Mouse (Mus musculus) cerebellum, adult 9-10 months (tissue): ENCODE measurements around the gene Gm20422.

ENCODE experiments used
- DNase-seq: peaks from one replicate; pipeline ENCODE4 v3.0.0; 2022

Gm20422 gene

DNA sequence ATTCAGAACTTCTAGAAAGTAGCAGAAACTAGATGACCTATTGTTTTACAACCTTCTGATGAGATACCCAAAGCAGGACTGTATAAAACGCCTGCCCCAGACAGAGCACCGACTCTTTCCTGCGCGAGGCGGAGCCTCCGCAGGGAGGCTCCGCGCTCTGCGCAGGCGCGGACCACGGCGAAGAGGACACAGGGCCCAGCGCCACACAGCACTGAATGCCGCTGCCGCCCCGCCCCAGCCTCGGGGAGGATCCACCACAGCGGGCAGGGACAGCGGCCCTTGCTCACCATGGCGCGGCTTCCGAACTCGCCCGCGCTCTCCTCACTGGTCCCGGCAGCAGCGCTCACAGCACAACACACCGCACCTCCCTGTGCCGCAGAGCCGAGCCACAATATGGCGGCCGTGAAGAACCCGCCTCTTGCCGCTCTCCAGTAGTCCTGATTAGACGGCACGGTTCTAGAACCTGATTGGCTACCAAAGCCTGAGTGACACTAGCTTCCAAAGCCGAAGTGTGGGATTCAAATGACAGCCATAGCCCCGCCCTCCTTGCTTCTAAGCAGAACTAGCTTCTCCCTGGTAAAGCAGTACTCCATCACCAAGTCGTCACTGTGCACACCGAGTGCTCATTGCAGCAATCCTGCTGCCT lies at the start of gene Gm20422:
TSS of gene Gm20422 (minus strand) at position 384 of the 646 bp plus-strand sequence.
- peak; percentile 95 for DNase-seq

DNA sequence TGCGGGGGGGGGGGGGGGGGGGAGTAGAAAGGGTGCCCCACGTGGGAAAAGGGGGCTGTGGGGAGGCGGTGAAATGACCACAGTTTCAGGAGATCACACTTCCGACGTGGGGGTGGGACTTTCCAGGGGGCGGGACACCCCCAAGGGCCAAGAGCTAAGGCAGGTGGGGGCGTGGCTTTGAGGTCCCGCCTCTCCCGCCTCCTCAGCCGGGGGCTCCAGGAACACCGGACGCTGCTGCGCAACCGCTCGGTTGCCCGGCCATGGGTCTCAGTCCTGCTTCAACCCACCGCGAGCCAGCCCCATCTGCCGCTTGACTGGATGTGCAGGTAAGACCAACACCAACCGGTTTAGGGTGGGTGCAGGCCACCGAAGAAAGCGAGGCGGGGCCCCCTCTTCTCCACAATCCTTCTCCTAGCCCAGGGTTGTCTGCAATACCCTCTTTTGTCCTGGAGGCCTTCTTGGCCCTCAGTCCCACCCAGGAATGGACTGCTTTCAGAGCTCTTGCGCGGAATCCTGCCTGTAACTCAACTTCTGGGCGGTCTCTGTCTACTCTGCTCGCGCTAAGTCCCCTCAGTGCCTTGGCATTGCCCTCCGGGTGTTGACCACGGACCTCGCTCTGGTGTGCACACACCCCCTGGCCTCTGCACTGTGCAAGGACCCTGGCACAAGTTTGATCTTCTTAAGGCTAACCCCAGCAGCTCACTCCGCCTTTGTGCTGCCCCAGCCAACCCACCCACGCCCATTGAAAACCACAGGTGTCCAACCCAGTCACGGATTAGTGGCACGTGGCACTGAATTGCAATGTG lies 47.9 kb upstream of the Gm20422 start, which contains the start of gene Lpar2:
TSS of gene Lpar2 (plus strand) at position 44 of the 806 bp plus-strand sequence.
- no peak for DNase-seq

DNA sequence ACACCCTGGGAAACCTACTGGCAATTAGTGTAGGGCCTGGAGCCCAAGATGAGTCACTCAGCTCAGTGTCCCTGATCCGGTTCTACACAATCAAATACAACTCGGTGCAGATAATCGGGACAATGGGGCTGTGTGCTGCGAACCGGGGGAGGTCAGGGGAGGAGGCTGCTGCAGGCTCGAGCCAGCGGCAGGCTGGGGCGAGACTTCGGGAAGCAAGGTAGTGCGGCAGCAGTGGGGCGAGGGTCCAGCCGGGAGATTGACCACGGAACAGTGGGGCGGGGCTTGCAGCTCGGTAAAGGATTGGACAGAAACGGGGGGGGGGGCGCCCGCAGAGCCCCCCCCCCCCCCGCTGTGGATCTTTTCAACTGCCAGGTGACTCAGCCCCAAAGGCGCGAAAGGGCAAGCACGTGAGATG lies 47.3 kb upstream of the Gm20422 start:
- DNase-seq: no peak

DNA sequence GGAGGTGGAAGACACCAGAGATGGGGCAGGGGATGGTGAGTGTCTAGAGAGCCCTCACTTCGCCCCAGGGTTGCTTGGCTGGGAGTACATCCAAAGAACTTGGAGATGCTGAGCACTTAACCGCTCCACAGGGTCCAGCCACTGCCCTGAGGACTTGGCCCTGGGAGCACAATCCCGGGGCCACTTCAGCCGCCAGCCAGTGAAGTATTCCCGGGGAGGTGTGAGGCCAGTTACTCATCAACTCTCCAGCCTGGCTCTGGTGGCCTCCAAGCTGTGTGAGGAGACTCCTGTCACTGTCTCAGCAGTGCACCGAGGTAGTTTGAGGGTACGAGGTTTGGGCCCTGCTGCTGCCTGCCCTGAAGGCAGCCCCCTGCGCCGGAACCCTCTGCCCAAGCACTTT lies 45.8 kb upstream of the Gm20422 start:
- no peak for DNase-seq

DNA sequence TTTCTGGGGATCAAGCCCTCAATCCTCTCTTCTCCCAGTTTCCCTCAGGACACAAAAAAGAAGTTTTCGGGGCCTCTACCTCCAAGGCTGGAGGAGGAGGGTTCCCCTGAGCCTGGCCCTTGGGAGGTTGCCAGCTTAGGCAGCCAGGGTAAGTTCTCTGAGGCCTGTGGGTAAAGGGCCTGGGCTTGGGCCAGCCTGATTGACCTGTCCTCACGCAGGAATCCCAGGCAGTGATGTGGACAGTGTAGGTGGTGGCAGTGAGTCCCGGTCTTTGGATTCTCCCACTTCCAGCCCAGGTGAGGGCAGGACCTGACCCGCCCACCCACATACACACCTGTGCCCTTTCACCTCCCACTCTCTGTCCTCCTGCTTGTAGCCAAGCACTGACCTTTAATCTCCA lies 40.7 kb upstream of the Gm20422 start:
- no peak for DNase-seq

DNA sequence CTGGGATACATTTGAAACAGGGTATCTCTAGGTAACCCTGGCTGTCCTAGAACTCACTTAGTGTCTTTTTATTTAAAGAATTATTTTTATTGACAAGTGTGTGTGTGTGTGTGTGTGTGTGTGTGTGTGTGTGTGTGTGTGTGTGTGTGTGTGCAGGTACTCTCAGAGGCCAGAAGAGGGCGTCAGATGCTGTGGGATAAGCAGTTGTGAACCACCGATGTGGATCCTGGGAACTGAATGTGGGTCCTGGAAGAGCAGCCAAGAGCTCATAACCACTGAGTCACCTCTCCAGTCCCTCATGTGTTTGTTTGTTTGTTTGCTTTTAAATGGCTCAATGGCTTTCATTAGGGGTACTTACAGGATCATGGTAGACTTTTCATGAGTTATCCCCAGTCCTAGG lies 40.2 kb upstream of the Gm20422 start:
- no peak for DNase-seq

DNA sequence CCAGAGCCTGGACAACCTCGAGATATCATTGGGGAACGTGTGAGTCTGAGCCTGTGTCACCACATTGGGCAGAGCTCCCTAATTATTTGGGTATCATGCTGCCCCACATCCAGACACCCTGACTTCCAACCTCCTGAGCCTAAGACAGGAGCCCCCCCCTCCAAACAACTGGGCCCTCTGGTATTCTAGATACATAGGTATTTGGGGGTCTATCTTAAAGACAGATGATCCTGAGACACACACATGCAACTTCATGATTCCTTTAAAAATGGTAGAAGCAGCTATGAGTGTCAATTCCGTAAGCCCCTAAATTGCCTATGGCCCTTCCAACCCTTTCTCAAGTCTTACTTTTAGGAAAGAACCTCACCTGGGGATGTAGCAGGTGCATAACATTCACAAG lies 35.1 kb upstream of the Gm20422 start:
- no peak for DNase-seq

DNA sequence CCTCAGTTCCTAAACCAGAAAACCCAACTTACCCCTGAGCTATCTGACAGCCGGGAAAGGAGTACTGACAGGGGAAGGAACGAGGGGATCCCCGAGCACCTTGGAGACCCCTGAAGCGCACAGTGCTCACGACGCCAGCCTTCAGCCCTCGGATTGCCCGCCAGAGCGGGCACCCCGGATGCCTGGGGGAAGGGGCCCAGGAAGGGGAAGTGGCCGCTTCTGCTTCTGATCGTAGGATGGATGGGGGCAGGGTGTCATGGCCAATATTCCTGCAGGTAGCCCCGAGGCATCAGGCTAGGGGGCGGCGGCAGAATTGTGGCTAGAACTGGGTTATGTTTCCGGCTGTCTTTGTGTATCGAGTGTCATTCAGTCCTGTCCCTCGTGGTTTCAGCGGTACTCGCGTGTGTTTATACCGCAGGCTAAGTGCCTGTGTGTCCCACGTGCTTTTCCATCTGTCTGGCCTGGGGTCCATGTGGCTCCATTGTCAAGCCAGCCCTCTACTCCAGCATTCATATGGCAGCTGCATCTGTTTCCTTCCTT lies 34.2 kb upstream of the Gm20422 start:
- no peak for DNase-seq

DNA sequence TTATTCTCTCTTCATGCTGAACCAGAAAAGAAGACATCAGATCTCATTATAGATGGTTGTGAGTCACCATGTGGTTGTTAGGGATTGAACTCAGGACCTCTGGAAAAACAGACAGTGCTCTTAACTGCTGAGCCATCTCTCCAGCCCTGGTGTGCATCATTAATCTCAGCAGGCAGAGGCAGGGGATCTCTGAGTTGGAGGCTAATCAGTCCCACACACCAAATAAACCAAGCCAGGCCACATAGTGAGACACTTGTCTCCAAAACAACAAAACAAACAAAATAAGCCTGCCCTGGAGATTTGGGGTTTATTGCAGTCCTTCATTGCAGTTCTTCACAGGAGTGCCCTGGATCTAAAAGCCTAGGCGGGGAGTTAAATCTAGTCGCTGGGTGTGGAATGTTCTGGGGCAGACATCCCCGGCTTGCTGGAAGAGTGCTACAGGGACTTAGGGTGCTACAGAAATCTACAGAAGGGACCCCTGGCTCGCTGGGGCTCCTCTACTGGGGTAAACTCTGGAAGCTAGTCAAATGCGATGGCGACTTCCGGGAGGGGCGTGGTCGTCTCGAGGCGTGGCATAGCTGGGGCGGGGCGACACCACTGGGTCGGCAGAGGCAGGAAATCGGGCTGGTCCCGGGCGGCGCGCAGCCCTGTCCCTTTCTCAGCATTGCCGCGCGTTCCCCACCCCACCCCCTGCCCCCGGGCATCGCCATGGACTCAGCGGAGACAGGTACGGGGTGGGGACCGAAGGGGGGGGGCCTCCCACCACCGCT lies 33.6 kb upstream of the Gm20422 start, which contains the start of gene Gmip:
TSS of gene Gmip (plus strand) at position 586 of the 770 bp plus-strand sequence.
- DNase-seq: no peak

DNA sequence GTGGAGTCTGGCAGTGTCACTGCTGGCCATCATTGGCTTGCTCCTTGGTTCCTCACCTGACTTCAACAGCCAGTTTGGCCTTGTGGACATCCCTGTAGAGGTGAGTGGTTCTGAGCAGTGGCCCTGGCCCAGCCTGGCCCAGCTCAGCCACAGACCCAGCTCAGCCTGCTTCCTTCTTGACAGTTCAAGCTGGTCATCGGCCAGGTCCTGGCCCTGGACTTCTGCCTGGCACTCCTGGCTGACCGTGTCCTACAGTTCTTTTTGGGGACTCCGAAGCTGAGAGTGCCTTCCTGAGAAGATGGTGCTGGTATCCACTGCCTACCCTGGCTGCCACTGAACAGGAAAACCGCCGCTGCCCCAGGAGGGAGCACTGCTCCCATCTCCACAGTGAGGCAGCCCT lies 32.5 kb upstream of the Gm20422 start:
- no peak for DNase-seq

DNA sequence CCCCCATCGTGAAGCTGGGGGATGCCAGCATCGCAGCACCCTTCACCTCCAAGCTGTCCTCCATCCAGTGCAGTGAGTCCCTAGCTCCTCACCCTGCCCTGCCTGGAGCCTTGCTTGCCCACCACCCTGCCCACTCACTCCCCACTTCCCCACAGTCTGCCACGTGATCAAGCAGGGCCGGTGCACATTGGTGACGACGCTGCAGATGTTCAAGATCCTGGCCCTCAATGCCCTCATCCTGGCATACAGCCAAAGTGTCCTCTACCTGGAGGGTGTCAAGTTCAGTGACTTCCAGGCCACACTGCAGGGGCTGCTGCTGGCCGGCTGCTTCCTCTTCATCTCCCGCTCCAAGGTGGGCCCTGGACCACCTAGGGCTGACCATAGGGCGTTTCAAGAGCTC lies 30.8 kb upstream of the Gm20422 start:
- DNase-seq: no peak

DNA sequence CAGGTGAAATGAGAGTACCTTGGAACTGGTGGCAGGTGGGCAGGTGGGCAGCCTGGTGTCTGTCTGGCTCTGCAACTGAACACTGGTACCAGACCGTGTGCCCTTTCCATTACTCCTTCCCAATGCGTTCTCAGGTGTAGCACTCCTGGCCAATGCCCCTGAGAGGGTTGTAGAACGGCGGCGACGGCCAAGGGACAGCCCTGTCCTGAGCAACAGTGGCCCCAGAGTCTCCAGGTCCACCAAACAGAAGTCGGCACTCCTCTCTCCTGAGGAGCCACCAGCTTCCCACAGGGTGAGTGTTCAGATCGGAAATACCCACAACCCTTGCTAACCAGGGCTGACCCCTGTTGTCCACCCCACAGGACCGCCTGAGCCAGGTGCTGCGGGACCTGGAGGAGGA lies 30.4 kb upstream of the Gm20422 start:
- DNase-seq: no peak

DNA sequence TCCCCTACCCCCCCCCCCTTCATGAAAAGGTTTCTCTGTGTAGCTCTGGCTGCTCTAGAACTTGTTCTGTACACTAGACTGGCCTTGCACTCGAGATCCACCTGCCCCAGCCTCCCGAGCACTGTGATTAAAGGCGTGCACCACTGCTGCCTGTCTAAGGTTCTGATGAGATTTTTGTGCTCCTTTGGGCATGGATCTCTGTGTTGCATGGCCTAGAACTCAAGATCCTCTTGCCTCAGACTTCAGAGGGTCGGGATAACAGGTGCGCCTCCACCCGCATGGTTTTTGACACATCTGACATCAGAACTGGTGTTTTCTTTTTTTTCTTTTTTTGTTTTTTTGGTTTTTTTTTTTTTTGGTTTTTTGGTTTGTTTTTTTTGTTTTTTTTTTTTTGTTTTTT lies 29.9 kb upstream of the Gm20422 start:
- no peak for DNase-seq

DNA sequence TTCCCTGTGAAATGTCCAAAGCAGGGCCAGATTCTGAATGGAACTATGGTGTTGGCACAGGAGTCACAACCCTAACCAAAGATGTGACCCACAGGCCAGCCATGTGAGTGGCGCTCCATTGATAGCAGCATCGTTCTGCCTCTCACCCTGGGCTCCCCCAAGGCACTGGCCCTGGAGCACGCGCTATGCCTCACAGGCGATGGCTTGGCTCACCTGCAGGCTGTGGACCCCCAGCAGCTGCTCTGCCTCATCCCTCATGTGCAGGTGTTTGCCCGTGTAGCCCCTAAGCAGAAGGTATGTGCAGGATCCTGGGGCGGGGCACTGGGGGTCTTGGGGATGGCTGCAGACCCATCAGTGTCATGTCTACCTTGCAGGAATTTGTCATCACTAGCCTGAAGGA lies 28.7 kb upstream of the Gm20422 start:
- DNase-seq: no peak

DNA sequence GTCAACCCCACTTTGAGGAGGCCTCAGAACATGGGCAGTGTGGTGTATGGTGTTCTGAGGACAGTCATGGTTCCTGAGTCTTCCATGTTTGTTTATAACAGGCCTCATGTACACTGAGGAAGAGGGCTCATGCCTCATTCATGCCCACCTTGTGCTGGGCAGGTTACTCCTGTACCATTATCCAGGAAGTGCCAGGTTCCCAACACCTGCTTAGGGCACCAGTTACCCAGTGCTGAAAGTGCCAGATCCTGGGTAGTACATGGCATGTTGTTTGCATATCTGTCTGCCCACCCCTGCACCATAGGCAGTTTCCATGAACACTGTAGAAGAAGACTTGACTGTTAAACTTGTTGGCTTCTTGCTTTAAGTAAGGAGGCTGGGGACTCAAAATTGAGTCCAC lies 27.5 kb upstream of the Gm20422 start:
- no peak for DNase-seq

DNA sequence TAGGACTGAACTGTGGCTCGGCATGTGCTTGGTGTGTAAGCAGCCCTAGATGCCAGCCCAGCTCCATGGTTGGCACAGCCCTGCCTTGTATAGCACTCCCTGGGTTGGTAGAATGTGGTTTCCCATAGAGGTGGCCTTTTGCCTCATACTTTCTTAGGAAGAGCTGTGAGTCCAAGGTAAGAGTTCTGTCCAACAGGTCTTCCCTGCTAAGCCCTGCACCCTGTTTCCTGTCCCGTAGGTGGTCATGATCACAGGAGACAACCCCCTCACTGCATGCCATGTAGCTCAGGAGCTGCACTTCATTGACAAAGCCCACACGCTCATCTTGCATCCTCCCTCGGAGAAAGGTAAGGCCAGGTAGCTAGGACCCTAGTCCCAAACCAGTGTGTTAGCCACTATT lies 27.1 kb upstream of the Gm20422 start:
- no peak for DNase-seq

DNA sequence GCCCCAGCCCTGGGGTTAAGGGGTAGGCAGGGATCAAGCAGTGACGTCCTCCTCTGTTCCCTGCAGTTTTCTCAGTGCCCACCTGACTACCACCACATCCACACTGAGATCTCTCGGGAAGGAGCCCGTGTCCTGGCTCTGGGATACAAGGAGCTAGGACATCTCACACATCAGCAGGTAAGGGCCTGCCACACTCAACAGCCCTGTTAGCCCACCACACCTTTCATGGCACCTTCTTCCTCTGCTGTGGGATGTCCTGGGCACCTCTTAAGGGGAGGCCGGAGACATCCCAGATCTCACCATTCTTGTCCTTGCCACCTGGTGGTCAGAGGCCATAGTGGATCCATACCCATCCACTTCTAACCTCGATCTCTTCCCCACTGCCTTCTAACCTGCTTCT lies 25.3 kb upstream of the Gm20422 start:
- DNase-seq: no peak

DNA sequence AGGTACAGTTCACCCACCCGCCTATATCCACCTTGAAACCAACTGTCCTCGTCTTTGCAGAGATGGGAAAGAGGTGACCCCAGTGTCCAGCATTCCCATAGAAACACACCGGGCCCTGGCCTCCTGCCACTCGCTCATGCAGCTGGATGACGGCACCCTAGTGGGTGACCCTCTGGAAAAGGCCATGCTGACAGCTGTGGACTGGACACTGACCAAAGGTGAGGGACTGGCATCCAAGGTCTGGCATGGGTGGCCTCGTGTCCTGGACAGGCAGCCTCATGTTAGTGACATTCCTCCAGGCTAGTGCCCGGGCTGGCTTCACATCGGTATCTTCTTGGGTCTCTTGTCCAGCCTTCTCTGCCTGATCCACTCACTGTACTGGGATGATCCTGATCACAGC lies 24.6 kb upstream of the Gm20422 start:
- no peak for DNase-seq

DNA sequence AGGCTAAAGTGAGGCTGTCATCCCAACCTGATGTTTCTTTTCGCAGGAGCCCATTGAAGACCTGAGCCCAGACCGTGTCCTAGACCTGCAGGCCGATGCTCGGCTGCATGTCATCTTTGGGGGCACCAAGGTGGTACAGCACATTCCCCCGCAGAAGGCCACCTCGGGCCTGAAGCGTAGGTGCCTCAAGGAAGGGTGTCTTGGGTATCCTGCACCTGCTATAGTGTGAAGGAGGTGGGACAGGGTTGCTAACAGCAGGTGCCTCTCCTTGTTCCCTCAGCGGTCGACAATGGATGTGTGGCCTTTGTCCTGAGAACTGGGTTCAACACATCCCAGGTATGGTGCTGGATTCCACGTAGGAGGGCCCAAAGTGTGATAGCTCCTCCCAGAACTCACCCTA lies 23.0 kb upstream of the Gm20422 start:
- DNase-seq: no peak

DNA sequence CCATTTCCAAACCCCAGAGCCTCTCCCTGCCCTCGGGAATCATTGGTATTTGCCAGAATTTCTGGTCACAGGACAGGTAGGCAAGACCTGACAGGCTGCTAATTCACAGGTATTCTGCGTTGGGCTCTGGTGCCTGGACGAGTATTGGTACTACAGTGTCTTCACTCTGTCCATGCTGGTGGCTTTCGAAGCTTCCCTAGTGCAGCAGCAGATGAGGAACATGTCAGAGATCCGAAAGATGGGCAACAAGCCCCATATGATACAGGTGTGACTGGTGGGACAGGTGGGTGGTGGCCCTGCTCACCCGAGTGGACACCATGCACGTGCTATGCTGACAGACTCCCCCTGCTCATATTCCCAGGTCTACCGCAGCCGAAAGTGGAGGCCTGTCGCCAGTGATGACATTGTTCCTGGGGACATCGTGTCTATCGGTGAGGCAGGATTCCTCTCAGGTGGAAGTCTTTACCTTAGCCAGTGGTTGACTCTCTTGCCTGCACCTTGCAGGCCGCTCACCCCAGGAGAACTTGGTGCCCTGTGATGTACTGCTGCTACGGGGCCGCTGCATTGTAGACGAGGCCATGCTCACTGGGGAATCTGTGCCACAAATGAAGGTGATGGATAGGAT lies 22.1 kb upstream of the Gm20422 start:
- DNase-seq: no peak

DNA sequence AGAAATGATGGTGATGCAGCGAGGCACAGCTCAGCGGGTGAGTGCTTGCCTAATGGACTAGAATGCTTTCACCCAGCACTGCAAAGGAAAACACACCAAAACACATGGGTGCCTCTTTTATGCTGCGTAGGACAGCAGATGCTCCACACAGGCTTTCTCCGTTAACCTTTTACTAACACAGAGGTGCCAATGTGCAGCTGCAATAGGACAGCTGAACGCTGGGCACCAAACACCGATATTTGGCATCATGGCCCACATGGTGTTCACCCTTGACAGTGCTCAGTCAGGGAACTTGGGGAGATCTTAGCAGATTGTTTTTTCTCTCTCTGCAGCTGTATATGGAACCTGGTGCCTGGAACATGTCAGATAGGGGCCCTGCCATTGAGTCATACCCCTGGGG lies 20.2 kb upstream of the Gm20422 start:
- no peak for DNase-seq

DNA sequence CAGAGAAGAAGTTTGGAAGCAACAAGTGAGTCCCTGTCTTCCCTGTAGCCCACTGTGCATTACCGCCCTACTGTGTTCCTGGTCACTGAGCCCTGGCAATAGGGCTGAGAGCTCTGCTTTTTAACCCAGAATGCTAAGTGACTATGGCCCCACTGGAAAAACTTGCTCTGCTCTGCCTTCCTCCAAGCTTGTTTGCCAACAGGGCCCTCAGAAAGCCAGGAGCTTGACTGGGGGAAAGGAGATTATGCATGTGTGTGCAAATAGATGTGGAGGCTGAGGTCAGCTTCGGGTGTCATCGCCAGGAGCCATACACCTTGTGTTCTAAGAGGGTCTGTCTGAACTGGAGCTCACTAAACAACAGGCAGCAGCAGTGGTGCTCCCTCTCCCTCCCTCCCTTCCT lies 19.4 kb upstream of the Gm20422 start:
- DNase-seq: no peak

DNA sequence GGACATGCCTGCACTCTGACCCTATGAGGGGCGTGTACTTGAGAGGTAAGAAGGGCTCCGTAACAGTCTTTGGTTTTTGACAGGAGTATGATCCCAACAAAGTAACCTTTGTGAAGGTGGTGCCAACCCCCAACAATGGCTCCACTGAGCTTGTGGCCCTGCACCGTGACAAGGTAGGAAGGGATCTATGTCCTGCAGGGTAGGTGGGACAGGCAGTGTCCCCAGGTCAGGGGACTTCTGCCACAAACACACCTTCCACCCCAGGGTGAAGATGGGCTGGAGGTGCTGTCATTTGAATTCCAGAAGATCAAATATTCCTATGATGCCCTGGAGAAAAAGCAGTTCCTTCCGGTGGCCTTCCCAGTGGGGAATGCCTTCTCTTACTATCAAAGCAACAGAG lies 19.0 kb upstream of the Gm20422 start:
- no peak for DNase-seq
